Mouse (Mus musculus): ENCODE data around the gene Ugp2.

GRCm38 (mm10) chr11:21371122-21371806 is at the start of gene Ugp2:
- TF ChIP-seq POLR2A (IDR thresholded peaks at IDR 0.05; ENCODE audit: control insufficient read depth, extremely low read depth, insufficient read depth, low read length, poor library complexity) = peak; percentile 61
- 0 out of 2 replicates have a peak, but pooled peaks have one; percentile 37 for TF ChIP-seq CTCF (IDR thresholded peaks at IDR 0.05; ENCODE audit: borderline replicate concordance, control insufficient read depth, extremely low read depth, insufficient read depth, low read length, poor library complexity)

Data from thymus, adult 2 months (tissue).